Mouse (Mus musculus): Measurements from ENCODE around the gene Atpif1. TPM values are rescaled to one million over a fixed set of nuclear protein-coding genes. Genes with fewer than 3 reads are reported as not detected.

Atpif1 gene
- polyA plus RNA-seq, 1 experiment = 886 TPM

DNA sequence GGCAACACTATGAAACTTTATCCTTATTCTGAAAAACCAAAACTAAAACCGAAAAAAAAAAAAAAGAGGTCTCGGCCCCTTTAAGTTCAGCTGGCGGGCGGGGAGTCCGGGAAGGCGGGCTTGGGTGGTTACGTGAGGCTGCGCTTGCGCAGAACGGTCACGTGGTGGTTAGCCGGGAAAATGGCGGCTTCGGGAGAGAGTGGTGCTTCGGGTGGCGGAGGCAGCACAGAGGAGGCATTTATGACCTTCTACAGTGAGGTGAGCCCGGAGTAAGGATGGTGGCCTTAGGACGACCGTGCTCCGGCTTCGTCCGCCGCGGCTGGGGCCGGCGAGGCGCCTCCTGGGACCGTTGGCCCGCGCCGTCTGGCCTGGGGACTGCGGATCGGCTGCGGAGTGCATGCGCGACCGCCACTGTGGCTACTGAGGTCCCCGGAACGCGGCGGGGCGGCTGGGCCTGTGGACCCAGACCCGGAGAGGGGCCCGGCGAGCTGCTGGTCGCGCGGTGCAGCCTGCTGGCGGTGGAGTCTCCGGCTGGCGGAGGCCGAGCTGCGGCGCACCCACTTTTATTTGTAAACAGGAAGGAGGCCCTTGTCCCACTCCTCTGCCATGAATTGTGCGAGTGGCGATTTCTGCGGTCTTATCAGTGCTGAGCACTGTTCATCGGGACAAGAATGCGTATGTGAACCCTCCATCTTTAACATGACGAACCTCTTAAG is 2.1 kb upstream of the Atpif1 start, which contains the start of gene Dnajc8:
Gene Dnajc8, plus strand, starts transcription at position 145 of the 716 bp plus-strand sequence.
- Histone ChIP-seq H3K4me1 (ENCODE audit: control insufficient read depth, insufficient read depth, low read length) (peaks cover 4% of the 10 kb centered on the region), H3K4me3 (replicated peaks; ENCODE audit: control insufficient read depth, low read depth, low read length) (peak within 1 kb of the TSS; percentile 89), H3K27ac (ENCODE audit: control insufficient read depth, insufficient read depth, low read depth, low read length, poor library complexity) (peak within 1 kb of the TSS; percentile 95)
- under 1% methylated on average over 60 of the region's 60 CpGs for WGBS
- TF ChIP-seq POLR2A (IDR thresholded peaks at IDR 0.05; ENCODE audit: borderline replicate concordance, control insufficient read depth, low read depth, low read length) (peak; percentile 83), CTCF (IDR thresholded peaks at IDR 0.05; ENCODE audit: control insufficient read depth, insufficient read depth, low read length) (no peak)

DNA sequence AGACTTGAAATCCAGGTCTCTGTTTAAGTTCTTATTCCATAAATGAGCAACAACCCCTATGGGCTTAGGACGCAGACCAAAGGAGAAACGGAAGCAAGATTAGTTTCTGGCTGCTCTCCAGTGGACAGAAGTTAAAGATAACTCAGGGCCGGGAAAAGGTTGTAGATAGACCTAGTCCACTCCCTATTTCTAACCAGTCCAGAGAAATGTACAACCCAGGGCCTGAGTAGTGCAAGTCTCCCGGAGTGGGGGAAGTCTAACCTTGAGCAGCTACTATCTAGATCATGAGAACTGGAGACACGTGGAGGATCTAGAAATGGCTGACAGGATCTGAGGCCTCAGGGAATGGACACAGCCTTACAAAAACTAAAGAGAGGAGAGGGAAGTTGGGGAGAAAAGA is 963 bp downstream of the Atpif1 start:
- WGBS = 4% methylated on average over 5 of the region's 5 CpGs
- peaks cover 8% of the 10 kb centered on the region for H3K4me1 ChIP-seq (ENCODE audit: control insufficient read depth, insufficient read depth, low read length)
- H3K27ac ChIP-seq (ENCODE audit: control insufficient read depth, insufficient read depth, low read depth, low read length, poor library complexity) = peak overlapping the region; percentile 82
- peak overlapping the region; percentile 81 for H3K4me3 ChIP-seq (replicated peaks; ENCODE audit: control insufficient read depth, low read depth, low read length)
- TF ChIP-seq POLR2A (IDR thresholded peaks at IDR 0.05; ENCODE audit: borderline replicate concordance, control insufficient read depth, low read depth, low read length) = no peak
- no peak for TF ChIP-seq CTCF (IDR thresholded peaks at IDR 0.05; ENCODE audit: control insufficient read depth, insufficient read depth, low read length)

DNA sequence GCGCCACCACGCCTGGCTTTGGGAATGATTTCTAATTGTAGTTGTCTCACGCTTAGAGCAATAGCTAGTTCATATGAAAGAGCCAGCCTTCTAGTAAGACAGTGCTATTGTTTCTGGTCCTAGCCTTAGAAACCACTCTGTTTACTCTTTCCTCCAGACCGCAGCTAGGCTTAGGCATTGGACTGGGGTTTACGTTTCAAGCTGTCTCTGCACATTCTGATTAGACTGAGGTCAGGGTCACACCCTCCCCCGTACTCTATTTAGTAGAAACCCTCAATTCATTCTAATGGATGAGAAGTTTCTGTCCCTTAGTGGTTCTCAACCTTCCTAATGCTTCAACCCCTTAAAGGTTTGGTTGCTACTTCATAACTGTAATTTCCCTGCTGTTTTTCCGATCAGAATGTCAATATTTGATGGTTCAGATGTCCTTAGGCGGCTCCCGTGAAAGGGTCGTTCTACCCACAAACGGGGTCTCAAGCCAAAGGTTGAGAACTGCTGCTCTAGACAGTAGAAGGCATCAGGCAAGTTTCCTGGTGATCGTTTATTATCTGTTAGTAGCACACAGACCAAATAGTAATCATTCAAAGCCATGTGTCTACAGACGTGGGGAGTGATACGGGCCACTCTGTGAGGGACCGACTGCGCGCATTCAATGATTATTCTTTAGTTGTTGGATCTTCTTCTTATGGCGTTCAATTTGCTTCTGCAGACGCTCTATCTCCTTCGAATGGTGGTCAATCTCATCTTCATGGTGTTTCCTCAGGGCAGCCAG is 3.2 kb downstream of the Atpif1 start:
- WGBS = 62% methylated on average over 20 of the region's 20 CpGs
- Histone ChIP-seq H3K27ac (ENCODE audit: control insufficient read depth, insufficient read depth, low read depth, low read length, poor library complexity) (peak overlapping the region; percentile 72), H3K4me1 (ENCODE audit: control insufficient read depth, insufficient read depth, low read length) (peaks cover 5% of the 10 kb centered on the region; the same call in 1 of the 2 replicates)

DNA sequence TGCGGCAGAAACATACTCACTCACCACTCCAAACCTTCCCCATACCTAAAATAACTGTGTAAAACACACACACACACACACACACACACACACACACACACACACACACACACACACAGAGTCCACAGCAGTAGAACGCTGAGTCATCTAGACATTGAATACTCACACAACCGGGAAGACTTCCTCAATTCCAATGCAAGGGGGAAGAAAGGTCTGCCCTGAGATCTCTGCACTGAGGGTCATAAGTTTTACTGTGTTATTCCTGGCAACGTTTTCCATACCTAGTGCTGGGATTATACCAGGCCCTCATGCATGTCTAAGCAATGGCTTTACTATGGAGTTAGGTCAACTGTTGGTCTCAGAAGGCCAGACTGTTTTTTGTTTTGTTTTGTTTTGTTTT is 4.1 kb downstream of the Atpif1 start:
- TF ChIP-seq CTCF (IDR thresholded peaks at IDR 0.05; ENCODE audit: control insufficient read depth, insufficient read depth, low read length) (no peak), POLR2A (IDR thresholded peaks at IDR 0.05; ENCODE audit: borderline replicate concordance, control insufficient read depth, low read depth, low read length) (no peak)
- Histone ChIP-seq H3K4me1 (ENCODE audit: control insufficient read depth, insufficient read depth, low read length) (peaks cover 4% of the 10 kb centered on the region; the same call in 1 of the 2 replicates), H3K4me3 (replicated peaks; ENCODE audit: control insufficient read depth, low read depth, low read length) (no peak overlapping the region), H3K27ac (ENCODE audit: control insufficient read depth, insufficient read depth, low read depth, low read length, poor library complexity) (no peak overlapping the region; the same call in 1 of the 2 replicates)
- WGBS = 8% methylated on average over 4 of the region's 4 CpGs

More for the DNA sequence above, 3.2 kb downstream of the Atpif1 start:
- H3K4me3 ChIP-seq (replicated peaks; ENCODE audit: control insufficient read depth, low read depth, low read length) = no peak overlapping the region
- TF ChIP-seq CTCF (IDR thresholded peaks at IDR 0.05; ENCODE audit: control insufficient read depth, insufficient read depth, low read length) (no peak), POLR2A (IDR thresholded peaks at IDR 0.05; ENCODE audit: borderline replicate concordance, control insufficient read depth, low read depth, low read length) (no peak)

DNA sequence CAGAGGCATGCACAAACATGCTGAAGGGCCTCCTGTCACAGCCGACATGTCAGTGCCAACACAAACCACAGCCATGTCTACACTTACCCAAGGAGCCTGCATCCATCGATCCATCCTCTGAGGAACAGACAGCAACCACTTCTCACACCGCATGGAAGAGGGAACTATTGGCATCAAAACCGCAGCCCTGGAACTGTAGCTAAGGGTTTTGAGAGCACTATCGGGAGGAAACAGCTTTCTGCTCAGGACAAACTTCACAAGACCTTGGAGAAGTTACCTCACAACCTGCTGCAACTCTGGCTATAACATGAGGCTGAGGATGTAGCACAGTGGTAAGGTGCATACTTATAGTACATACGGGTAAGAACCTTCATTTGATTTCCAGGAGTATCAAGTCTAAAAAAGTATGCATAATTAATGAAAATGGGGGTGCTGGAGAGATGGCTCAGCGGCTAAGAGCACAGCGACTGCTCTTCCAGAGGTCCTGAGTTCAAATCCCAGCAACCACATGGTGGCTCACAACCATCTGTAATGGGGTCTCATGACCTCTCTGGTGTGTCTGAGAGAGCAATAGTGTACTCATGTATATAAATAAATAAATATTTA is 5.4 kb downstream of the Atpif1 start:
- peaks cover 4% of the 10 kb centered on the region; the same call in 1 of the 2 replicates for H3K4me1 ChIP-seq (ENCODE audit: control insufficient read depth, insufficient read depth, low read length)
- H3K27ac ChIP-seq (ENCODE audit: control insufficient read depth, insufficient read depth, low read depth, low read length, poor library complexity) = 0 out of 2 replicates have a peak overlapping the region, but pooled peaks have one; percentile 48

DNA sequence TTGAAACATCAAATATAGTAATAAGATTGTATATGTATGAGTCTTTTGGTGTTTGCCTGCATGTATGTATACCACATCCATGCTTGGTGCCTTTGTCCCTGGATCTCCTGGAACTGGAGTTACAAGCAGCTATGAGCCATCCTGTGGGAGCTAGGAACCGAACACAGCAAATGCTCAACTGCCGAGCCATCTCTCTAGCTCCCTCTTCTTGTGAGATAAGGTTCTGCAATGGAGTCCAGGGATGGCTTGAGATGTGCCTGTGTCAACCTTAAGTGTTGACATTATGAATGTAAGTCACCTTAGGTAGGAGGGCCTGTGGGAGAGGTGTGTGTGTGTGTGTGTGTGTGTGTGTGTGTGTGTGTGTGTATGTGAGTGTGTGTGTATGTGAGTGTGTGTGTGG is 6.8 kb downstream of the Atpif1 start:
- 20% methylated on average over 2 of the region's 2 CpGs for WGBS
- peaks cover 4% of the 10 kb centered on the region; the same call in 1 of the 2 replicates for H3K4me1 ChIP-seq (ENCODE audit: control insufficient read depth, insufficient read depth, low read length)
- TF ChIP-seq POLR2A (IDR thresholded peaks at IDR 0.05; ENCODE audit: borderline replicate concordance, control insufficient read depth, low read depth, low read length) = no peak
- TF ChIP-seq CTCF (IDR thresholded peaks at IDR 0.05; ENCODE audit: control insufficient read depth, insufficient read depth, low read length) = peak; percentile 47
- no peak overlapping the region for H3K4me3 ChIP-seq (replicated peaks; ENCODE audit: control insufficient read depth, low read depth, low read length)
- H3K27ac ChIP-seq (ENCODE audit: control insufficient read depth, insufficient read depth, low read depth, low read length, poor library complexity) = no peak overlapping the region

More for the DNA sequence above, 5.4 kb downstream of the Atpif1 start:
- WGBS = 35% methylated on average over 8 of the region's 8 CpGs
- TF ChIP-seq POLR2A (IDR thresholded peaks at IDR 0.05; ENCODE audit: borderline replicate concordance, control insufficient read depth, low read depth, low read length) (no peak), CTCF (IDR thresholded peaks at IDR 0.05; ENCODE audit: control insufficient read depth, insufficient read depth, low read length) (no peak)
- H3K4me3 ChIP-seq (replicated peaks; ENCODE audit: control insufficient read depth, low read depth, low read length) = no peak overlapping the region

DNA sequence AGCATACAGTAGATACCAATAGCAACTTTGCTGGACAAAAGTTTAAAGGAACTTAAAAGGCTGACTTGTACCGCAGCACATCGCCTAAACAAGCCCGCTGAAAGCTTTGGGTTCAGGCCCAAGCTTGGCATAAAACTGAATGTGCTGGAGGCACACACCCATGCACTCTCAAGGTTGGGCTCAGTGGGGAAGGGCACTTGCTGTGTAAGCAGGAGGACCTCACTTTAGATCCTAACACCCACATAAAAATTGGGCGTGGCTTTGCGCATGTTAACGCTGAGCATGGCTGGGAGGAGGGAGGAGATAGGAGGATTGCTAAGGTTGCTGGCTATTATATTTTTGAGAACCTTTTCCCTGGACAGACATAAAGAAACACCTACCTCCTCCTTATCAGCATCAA is 8.7 kb downstream of the Atpif1 start:
- TF ChIP-seq POLR2A (IDR thresholded peaks at IDR 0.05; ENCODE audit: borderline replicate concordance, control insufficient read depth, low read depth, low read length) (no peak), CTCF (IDR thresholded peaks at IDR 0.05; ENCODE audit: control insufficient read depth, insufficient read depth, low read length) (no peak)
- Histone ChIP-seq H3K27ac (ENCODE audit: control insufficient read depth, insufficient read depth, low read depth, low read length, poor library complexity) (no peak overlapping the region), H3K4me3 (replicated peaks; ENCODE audit: control insufficient read depth, low read depth, low read length) (no peak overlapping the region), H3K4me1 (ENCODE audit: control insufficient read depth, insufficient read depth, low read length) (peaks cover 4% of the 10 kb centered on the region; the same call in 1 of the 2 replicates)
- WGBS = 67% methylated on average over 6 of the region's 6 CpGs

DNA sequence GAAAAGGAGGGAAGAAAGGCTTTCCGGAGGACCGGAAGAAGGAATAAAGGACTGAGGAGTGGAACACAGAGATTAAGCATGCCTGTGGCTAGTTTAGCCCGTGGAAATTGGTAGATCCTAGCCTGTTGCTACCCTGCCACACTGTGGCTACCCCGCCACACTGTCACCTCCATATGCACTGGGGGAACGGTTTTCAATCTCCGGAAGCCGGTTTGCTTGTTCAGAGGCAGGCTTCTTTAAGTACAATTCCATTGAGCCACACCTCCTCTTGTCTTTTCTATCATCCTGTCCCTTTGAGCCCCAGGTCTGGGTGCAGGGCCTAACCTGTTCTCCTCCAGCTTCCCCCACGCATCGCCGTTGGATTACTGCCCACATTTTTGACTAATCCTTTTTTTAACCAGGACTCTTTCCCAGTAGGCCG is 9.1 kb downstream of the Atpif1 start:
- H3K4me3 ChIP-seq (replicated peaks; ENCODE audit: control insufficient read depth, low read depth, low read length) = no peak overlapping the region
- 62% methylated on average over 11 of the region's 11 CpGs for WGBS
- TF ChIP-seq CTCF (IDR thresholded peaks at IDR 0.05; ENCODE audit: control insufficient read depth, insufficient read depth, low read length) = no peak
- H3K27ac ChIP-seq (ENCODE audit: control insufficient read depth, insufficient read depth, low read depth, low read length, poor library complexity) = no peak overlapping the region
- peaks cover 4% of the 10 kb centered on the region; the same call in 1 of the 2 replicates for H3K4me1 ChIP-seq (ENCODE audit: control insufficient read depth, insufficient read depth, low read length)

Data from bone marrow, adult 2 months (tissue).